Mouse (Mus musculus) limb, embryonic 14.5 days (tissue): ENCODE data around the gene Cgnl1. TPM values are rescaled to one million over a fixed set of nuclear protein-coding genes. Genes with fewer than 3 reads are reported as not detected.

Experiments
- ATAC-seq: fragments of 200-750 bp; cut with Nextera tagmentation; 2 replicates; pipeline ENCODE4 v1.8.0; 2017; ENCODE audit warnings: low read depth, moderate number of reproducible peaks, moderate TSS enrichment; ENCODE audit not compliant: low FRiP score
- DNase-seq: peaks from one replicate; pipeline ENCODE4 v3.0.0-alpha.2; 2015; ENCODE audit warnings: low spot score
- H3K27ac ChIP-seq: fragments of 300-500 bp; sonication (generic); replicated peaks from 2 replicates; pipeline ENCODE4 v1.5.1; 2014; ENCODE audit warnings: low read depth, mild to moderate bottlenecking, low read length, moderate library complexity, mixed read lengths
- H3K27me3 ChIP-seq: fragments of 300-500 bp; sonication (generic); 2 replicates; pipeline ENCODE4 v1.6.1; 2014; ENCODE audit warnings: low read length, mixed read lengths; ENCODE audit not compliant: control insufficient read depth, insufficient read depth
- H3K36me3 ChIP-seq: fragments of 300-500 bp; sonication (generic); 2 replicates; pipeline ENCODE4 v1.6.1; 2014; ENCODE audit warnings: mild to moderate bottlenecking, low read length, moderate library complexity, mixed read lengths; ENCODE audit not compliant: control insufficient read depth, insufficient read depth
- H3K4me1 ChIP-seq: fragments of 300-500 bp; sonication (generic); 2 replicates; pipeline ENCODE4 v1.6.1; 2014; ENCODE audit warnings: antibody characterized with exemption, low read length, mixed read lengths; ENCODE audit not compliant: control insufficient read depth, insufficient read depth
- H3K4me2 ChIP-seq: fragments of 300-500 bp; sonication (generic); replicated peaks from 2 replicates; pipeline ENCODE4 v1.6.1; 2014; ENCODE audit warnings: low read depth, mild to moderate bottlenecking, low read length, moderate library complexity; ENCODE audit not compliant: severe bottlenecking
- H3K4me3 ChIP-seq: fragments of 300-500 bp; sonication (generic); replicated peaks from 2 replicates; pipeline ENCODE4 v1.5.1; 2014; ENCODE audit warnings: low read length
- H3K9ac ChIP-seq: fragments of 300-500 bp; sonication (generic); 2 replicates; pipeline ENCODE4 v1.6.1; 2014; ENCODE audit warnings: mild to moderate bottlenecking, low read depth, low read length, moderate library complexity; ENCODE audit not compliant: severe bottlenecking
- H3K9me3 ChIP-seq: fragments of 300-500 bp; sonication (generic); 2 replicates; pipeline ENCODE4 v1.6.1; 2016; ENCODE audit warnings: low read length; ENCODE audit not compliant: control insufficient read depth
- POLR2A ChIP-seq: fragments of 200-500 bp; IDR thresholded peaks from 2 replicates; pipeline ENCODE4 v1.8.0; 2012; ENCODE audit warnings: inconsistent platforms, mild to moderate bottlenecking, moderate library complexity, borderline replicate concordance; ENCODE audit not compliant: insufficient read depth, insufficient read length; ENCODE audit errors: extremely low read depth
- WGBS: fragments of 180-500 bp; shearing (Covaris S2); extraction: QIAGEN DNeasy Blood & Tissue Kit; methylation state at CpG from one replicate; pipeline ENCODE4 v1.1.7; 2014; 5-methylcytosine and 5-hydroxymethylcytosine counted together
- polyA plus RNA-seq, 2 experiments: library from polyadenylated mRNA; depleted of rRNA in 1 of 2; stranded (reverse) in 1 of 2; unstranded in 1 of 2; fragments of >200 nt; fragmentation: Nextera tagmentation in 1 of 2; extraction: Ambion mirVana in 1 of 2; gene quantifications; 2 replicates each; pipeline versions ENCODE4 v1.2.1 to v1.2.3; 2012 to 2014

Cgnl1 gene
- polyA plus RNA-seq, 2 experiments = 12.8 to 14.3 TPM

- H3K4me2 ChIP-seq = no peak overlapping the region
- H3K9ac ChIP-seq = no peak overlapping the region
- H3K27ac ChIP-seq = no peak overlapping the region
- WGBS = 84% methylated on average over 7 of the region's 7 CpGs
- H3K4me1 ChIP-seq = no peaks in the 10 kb centered on the region
- TF ChIP-seq POLR2A = no peak
- no peak for DNase-seq
- no peak for ATAC-seq
- no peaks in the 10 kb centered on the region for H3K9me3 ChIP-seq
- H3K27me3 ChIP-seq = no peaks in the 10 kb centered on the region
- H3K36me3 ChIP-seq = 0 out of 2 replicates have a peak, but pooled peaks cover 7% of the 10 kb centered on the region
- no peak overlapping the region for H3K4me3 ChIP-seq
Observed at GRCm38 (mm10) chr9:71707989-71708388, 63.4 kb downstream of the Cgnl1 start.

- no peak for ATAC-seq
- no peak for TF ChIP-seq POLR2A
- H3K36me3 ChIP-seq = 0 out of 2 replicates have a peak, but pooled peaks cover 7% of the 10 kb centered on the region
- WGBS = 77% methylated on average over 13 of the region's 13 CpGs
- H3K9ac ChIP-seq = no peak overlapping the region
- no peak overlapping the region for H3K27ac ChIP-seq
- H3K4me1 ChIP-seq = no peaks in the 10 kb centered on the region
- no peaks in the 10 kb centered on the region for H3K9me3 ChIP-seq
- H3K27me3 ChIP-seq = no peaks in the 10 kb centered on the region
- H3K4me3 ChIP-seq = no peak overlapping the region
- H3K4me2 ChIP-seq = no peak overlapping the region
- DNase-seq = no peak
Observed at GRCm38 (mm10) chr9:71704332-71705014, 66.9 kb downstream of the Cgnl1 start.

- H3K4me1 ChIP-seq = peaks cover 14% of the 10 kb centered on the region
- H3K9ac ChIP-seq = no peak overlapping the region
- H3K4me3 ChIP-seq = no peak overlapping the region
- DNase-seq (no peak), ATAC-seq (no peak)
- WGBS = 85% methylated on average over 5 of the region's 5 CpGs
- no peaks in the 10 kb centered on the region for H3K27me3 ChIP-seq
- H3K4me2 ChIP-seq = no peak overlapping the region
- no peaks in the 10 kb centered on the region for H3K36me3 ChIP-seq
- H3K27ac ChIP-seq = no peak overlapping the region
- H3K9me3 ChIP-seq = no peaks in the 10 kb centered on the region
- no peak for TF ChIP-seq POLR2A
Observed at GRCm38 (mm10) chr9:71699087-71699486, 72.3 kb downstream of the Cgnl1 start.

- no peak for ATAC-seq
Observed at GRCm38 (mm10) chr9:71698116-71698515, 73.3 kb downstream of the Cgnl1 start.

GRCm38 (mm10) chr9:71697189-71697588, 74.2 kb downstream of the Cgnl1 start:
- no peak for DNase-seq
- H3K36me3 ChIP-seq = no peaks in the 10 kb centered on the region
- no peaks in the 10 kb centered on the region for H3K27me3 ChIP-seq
- TF ChIP-seq POLR2A = no peak
- WGBS = 56% methylated on average over 2 of the region's 2 CpGs
- no peaks in the 10 kb centered on the region for H3K9me3 ChIP-seq
- H3K4me1 ChIP-seq = peaks cover 16% of the 10 kb centered on the region
- H3K27ac ChIP-seq = no peak overlapping the region
- no peak for ATAC-seq
- no peak overlapping the region for H3K9ac ChIP-seq
- H3K4me2 ChIP-seq = no peak overlapping the region
- no peak overlapping the region for H3K4me3 ChIP-seq

More at GRCm38 (mm10) chr9:71698116-71698515, 73.3 kb downstream of the Cgnl1 start:
- H3K9ac ChIP-seq = no peak overlapping the region
- no peak overlapping the region for H3K27ac ChIP-seq
- H3K36me3 ChIP-seq = no peaks in the 10 kb centered on the region
- H3K27me3 ChIP-seq = no peaks in the 10 kb centered on the region
- 63% methylated on average over 3 of the region's 3 CpGs for WGBS
- no peaks in the 10 kb centered on the region for H3K9me3 ChIP-seq
- H3K4me1 ChIP-seq = peaks cover 16% of the 10 kb centered on the region
- no peak overlapping the region for H3K4me3 ChIP-seq
- no peak for TF ChIP-seq POLR2A
- DNase-seq = no peak
- H3K4me2 ChIP-seq = no peak overlapping the region

- H3K9me3 ChIP-seq = no peaks in the 10 kb centered on the region
- 69% methylated on average over 6 of the region's 6 CpGs for WGBS
- no peaks in the 10 kb centered on the region for H3K27me3 ChIP-seq
- H3K27ac ChIP-seq = no peak overlapping the region
- H3K4me1 ChIP-seq = peaks cover 16% of the 10 kb centered on the region
- ATAC-seq (no peak), DNase-seq (no peak)
- no peaks in the 10 kb centered on the region for H3K36me3 ChIP-seq
- no peak overlapping the region for H3K4me2 ChIP-seq
- no peak for TF ChIP-seq POLR2A
- H3K4me3 ChIP-seq = no peak overlapping the region
- no peak overlapping the region for H3K9ac ChIP-seq
Observed at GRCm38 (mm10) chr9:71696762-71697161, 74.6 kb downstream of the Cgnl1 start.
